Mouse (Mus musculus) CD8-positive naive resting alpha-beta T cell, adult 2 months (primary cell): Measurements from ENCODE around the gene Cd28.
"Not testable (repeated sequence)": the region's sequence is repeated elsewhere in the genome, so short reads cannot be mapped to it uniquely, and the experiment has no call there.

Source experiments
- DNase-seq, 2 experiments: peaks; one replicate each; pipeline ENCODE4 v3.0.0; 2022; ENCODE audit warnings: low read depth in 2 of 2, low spot score in 2 of 2

Gene Cd28

DNA sequence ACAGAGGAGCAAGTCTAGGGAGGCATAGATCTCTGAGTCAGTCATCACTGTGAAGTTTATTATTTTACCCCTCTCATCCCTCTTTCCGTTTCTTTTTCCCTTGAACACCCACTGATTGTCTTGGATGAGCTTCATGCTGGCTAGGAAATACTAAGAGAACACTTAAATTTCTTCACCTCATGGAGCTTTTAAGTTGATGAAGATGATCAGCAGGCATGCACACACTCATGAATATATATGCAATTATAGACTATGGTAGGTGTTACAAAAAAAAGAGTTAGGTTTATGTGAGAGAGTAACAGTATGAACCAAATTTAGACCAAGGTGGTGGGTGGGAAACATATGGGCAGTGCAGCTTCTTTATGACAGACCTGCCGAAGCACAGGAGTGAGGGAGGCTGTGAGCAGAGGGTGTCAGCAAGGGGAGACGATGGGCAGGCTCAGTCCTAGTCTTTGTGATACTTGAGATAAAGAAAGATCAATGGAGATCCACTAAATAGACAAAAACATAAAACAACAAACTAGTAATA, 79.1 kb downstream of the Cd28 start:
- DNase-seq: no peak

DNA sequence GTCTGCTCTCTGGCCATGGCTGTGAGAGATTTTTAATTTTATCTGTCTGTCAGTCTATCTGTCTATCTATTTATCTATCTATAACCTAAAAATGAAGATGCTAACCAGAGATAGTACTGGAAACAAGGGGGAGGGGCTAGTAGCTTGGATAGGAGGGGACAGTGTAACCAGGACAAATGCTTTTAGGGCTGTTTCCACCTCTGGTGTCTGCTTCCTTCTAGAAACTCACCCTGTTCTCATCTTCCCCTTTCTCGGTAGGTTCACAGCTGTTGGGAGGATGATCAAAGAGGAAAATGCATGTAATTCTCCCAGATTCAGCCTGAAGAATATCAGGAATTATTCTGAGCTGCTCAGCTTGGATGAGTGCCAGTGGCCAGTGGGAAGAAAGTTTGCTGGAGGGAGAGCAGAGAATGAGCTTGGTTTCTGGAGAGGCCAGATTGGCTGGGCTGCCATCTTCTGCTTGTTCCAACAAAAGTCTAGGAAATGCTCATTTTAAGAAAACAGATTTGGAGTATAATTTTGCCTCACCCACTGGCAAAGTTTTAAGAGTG, 83.3 kb downstream of the Cd28 start:
- DNase-seq: no peak

DNA sequence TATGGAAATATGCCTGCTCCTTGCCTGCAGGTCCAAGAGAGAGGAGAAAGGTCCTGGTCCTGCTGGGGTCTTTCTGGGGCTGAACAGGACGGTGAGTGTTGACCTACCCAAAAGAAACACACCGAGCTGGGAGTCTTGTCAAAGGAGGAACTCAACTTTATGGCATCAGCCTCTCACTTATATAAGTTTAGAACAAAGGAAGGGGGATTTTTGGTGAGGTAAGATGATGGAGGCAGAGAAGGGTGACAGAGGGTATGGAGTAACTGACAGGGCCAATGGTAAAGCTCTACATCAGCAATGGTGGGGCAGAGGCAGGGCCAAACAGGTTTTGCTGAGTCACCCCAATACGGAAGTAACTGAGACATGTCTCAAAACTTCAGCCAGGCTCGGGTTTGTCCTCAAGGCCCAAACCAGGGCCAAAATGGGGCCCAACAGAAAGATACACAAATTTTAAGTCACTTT, 84.6 kb downstream of the Cd28 start:
- DNase-seq: no peak

DNA sequence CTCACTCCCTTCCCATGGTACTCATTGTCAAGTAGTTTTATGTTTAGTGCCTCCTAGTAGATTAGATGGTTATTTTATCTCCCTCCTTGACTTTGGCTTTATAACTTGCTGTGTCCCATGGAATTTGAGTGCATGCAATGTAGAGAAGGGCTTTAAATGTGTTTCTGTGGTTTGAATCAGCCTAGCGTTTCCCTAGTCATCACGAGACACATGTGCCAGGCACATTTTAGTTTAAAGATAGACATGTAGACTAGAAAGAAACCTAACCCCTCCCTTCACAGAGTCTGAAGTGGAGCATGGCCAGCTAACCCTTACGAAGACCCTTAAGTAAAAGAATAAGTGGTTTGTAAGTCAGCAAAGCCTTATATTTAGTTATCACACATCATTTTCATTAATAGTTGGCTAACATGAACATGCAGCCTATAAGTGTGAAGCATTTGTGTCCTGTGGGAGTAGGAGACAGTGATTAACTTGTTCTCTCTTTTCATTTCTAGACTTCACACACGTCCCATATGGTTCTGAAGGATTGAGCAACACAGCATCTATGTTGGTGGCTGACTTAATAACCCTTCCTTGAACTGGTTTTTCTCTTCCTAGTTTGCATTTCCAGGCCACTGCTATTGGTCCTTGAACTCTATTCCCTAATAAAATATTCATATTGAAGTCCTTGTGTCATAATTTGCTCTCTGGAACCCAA, 86.7 kb downstream of the Cd28 start:
- DNase-seq: no peak

DNA sequence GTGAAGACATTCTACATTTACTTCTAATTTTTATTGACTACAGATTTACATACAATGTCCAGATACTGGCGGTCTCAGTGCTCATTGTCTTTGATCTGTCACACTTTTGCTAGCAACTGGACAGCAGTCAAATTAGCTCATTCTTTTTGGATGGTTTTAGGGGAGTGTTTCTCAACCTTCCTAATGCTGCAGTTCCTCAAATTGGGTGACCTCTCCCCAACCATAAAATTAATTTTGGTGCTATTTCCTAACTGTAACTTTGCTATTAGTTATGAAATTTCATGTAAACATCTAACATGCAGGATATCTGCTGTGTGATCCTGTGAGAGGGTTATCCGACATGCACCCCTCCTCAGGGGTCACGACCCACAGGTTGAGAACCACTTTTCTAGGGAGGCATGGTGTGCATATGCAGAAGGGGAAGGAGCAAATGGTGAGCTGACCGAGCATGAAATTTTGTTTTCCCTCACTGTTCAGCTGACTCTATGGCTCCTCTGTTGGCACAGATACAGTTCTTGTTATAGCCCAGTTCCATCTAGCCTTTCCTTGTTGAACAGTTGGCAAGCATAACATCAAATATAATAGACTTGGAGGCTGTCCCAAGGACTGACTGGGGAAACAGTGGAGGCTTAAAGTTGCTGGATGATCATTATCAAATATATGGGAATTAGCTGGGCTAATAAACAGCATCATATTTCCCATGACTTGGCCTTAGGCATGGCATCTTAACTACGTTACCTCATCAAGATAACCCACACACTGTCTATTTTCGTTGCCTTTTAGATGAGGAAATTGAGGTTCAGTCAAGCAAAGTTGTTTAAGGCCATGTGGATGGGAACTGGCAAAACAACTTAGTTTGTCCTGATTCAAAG, 87.5 kb downstream of the Cd28 start:
- no peak for DNase-seq

DNA sequence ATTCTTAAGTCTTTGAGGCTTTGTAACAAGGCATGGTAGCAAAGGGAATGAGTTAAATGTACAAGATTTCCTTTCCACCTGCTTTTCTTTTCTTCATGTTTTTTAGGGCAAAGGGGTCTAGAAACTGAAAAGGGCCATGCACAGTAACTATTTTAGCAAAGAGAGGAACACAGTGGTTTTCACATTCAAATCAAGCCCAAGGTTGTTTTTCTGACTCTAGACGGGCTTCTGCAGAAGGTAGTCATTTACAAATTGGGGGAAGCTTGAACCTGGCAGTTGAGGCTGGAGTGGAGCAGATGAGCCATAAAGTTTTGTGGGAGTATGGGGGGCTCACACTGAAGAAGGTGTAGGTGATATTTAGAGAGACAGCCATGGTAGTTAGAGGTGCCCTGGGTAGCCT, 88.6 kb downstream of the Cd28 start:
- no peak for DNase-seq

DNA sequence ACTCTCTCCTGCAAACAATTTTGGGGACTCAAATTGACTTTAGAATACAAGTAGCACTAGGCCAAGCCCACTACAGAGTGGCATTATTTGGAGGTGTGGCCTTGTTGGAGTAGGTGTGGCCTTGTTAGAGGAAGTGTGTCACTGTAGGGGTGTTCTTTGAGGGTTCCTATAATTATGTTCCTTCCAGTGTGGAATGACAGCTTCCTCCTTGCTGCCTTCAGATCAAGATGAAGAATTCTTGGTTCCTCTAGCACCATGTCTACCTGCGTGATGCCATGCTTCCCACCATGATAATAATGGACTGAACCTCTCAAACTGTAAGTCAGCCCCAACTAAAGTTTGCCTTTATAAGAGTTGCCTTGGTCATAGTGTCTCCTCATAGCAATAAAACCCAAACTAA, 91.1 kb downstream of the Cd28 start:
- no peak for DNase-seq

DNA sequence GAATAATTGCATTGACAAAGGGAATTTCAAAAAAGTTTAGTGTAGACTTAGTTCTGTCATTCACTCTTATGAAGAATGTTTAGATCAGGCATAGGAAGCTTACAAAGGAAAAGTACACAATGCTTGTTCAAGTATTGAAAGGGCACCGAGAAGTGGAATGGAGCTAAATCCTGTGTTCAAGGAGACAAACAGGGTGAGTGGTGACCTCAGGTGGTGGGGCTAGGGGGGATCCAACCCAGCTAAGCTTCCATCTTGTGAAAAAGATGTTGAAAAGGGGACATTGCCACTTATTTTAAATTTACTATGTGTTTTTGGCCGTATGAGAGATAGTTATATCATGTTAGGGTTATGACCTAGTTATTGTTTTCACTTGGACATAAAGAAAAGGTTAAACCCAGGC, 91.9 kb downstream of the Cd28 start:
- DNase-seq: no peak

DNA sequence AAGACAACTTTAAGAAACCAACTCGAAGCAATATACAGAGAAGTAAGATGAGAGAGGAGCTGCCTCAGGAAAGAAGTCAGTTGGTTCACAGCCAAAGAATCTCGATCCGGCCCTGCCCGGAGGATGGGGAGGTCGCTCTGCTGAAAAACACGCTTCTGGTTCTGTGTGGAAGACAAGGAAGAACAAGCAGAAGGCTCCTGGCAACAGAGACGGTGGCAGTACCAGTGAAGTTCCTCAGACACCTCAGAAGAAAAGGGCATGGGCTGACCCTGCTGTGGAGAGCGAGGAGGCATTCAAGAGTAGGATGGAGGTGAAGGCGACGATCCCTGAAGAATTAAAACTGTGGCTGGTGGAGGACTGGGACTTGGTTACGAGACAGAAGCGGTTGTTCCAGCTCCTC, 92.6 kb downstream of the Cd28 start:
- DNase-seq: no peak

DNA sequence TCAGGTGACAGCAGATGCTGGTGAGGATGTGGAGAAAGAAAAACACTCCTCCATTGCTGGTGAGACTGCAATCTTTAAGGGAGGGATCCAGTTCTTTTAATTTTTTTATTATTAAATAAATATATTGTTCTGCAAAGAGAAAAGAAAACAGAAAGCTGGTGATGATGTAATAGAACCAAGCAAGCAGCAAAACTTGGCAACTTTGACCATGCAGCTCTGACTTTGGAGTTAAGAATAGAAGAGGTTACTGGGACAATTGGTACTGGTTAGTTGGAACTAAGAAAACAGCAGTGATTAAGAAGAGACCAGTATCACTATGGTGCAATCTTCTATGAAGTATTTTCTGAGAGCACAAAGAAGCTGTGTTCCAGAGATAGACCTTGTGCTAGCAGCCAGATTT, 94.2 kb downstream of the Cd28 start:
- DNase-seq: no peak

DNA sequence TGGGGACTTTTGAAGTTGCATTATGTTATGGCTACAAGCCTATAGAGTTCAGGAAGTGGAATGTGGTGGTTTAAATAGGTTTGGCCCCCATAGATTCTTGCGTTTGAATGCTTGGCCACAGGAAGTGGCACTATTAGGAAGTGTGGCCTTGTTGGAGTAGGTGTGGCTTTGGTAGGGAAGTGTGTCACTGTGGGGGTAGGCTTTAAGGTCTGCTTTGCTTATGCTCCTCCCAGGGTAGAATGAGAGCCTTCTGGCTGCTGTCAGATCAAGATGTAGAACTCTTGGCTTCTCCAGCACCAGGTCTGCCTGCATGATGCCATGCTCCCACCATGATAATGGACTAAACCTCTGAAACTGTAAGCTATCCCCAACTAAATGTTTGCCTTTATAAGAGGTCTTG, 95.4 kb downstream of the Cd28 start:
- DNase-seq: no peak

DNA sequence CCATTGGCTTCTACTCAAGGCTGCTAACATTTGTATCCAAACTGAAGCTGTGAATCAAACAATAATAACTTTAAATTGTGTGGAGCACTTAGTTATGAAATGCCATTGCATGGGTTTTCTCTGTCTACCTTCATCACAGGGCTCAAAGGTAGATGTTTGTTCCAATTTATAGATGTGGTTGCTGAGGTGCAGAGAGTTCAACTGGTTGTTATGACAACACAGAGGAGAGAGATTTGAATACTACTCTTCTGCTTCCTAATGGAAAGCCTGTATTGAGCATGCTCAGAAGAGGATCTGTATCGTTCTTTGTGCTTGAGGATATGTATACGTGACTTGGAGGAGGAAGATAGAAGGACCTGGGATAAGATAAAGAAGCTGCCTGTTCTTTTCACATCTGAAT, 96.8 kb downstream of the Cd28 start:
- DNase-seq: no peak

DNA sequence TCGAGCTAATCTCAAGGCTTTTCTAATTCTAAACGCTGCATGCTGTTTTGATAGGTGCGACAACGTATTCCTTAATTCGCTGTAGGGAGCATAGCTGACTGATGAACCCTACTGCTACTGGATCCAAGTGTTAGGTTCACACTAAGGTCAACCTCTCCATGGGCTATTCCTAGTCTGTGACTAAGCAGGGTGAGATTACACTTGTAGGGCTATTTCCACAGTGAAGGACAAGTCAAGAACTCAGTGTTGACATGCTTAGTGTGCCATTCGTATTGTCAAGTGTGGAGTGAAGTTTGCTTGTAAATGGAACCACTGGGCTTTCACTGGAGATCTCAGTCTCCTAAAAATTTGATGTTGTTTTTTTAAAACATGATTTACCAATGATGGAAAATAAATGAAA, 99.3 kb downstream of the Cd28 start:
- no peak for DNase-seq

DNA sequence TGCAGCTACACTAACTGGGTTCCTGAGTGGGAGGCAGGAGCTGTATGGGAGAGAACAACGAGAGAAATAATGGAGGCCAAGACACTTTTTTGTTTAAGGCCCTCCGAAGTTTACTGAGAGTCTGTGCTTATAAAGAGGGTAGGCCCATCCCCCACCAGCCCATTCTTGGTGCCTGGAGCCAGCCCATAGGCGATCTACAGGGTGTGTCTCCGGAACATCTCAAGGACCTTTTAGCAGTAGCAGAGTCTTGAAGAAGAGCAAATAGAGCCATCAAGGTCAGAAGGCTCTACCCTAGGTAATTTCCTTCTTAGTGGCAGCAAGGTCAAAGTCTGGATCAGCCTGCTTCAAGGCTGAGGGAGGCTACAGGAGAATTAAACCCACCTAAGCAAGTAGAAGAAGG, 101.9 kb downstream of the Cd28 start:
- not testable (repeated sequence) for DNase-seq

DNA sequence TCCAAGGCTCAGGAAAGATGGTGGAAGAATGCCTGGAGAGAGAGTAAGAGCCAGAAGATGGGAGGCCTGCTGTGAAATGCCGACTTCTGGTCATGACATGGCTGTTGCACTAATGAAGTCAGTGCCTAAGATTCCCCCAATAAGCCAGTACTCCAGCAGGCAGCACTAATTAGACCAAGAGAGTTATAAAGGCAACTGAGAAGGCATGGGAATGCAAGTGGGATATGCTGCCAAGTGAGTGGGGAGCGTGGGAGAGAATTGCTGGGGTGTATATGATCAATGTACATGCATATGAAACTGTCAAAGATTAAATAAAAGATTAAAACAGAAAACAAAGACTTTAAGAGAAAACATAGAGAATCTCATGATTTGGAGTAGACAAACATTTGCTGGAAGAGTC, 103.4 kb downstream of the Cd28 start:
- no peak for DNase-seq

DNA sequence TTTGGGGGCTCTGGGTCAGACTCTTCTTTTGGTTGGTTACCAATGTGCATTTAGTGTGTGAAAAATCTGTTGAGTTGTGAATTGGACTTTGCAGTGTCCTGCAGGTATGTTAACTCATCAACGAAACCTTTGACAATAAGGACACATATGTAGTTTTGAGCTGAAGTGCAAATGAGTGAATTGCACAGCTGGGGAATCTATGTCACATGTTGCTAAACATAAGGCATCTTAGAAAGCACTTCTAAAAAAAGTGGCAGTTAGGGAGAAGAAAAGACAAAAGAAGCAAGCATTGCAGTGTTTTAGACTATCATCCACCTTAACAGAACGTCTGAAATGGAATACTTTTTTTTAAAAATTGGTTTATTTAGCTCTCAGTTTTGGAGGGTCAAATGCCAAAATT, 104.4 kb downstream of the Cd28 start:
- DNase-seq: no peak

DNA sequence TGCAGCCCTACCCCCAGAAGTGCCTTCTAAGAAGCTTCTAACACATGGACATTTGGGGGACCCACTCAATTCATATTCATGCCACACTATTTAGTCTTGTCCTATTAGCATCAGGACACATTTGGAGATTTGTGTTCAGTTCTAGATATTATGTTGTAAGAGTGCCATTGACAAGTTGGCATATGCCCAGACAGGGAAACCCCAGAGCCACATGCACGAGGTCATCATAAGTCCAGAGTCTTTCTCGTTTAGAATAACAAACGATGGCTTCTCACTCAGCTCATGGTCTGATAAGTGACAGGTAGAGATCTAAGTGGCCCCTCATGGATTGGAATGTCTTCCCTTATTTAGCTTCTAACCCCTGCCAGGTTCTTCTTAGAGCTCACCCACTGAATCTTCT, 105.0 kb downstream of the Cd28 start:
- DNase-seq: no peak
